Mouse (Mus musculus) myocyte (in vitro differentiated cells): ENCODE results near the gene Arrdc2. TPM values are rescaled to one million over a fixed set of nuclear protein-coding genes. Genes with fewer than 3 reads are reported as not detected.
"Not testable (repeated sequence)": the region's sequence is repeated elsewhere in the genome, so short reads cannot be mapped to it uniquely, and the experiment has no call there.

Experiments
- H3K27me3 ChIP-seq: one replicate; pipeline ENCODE4 v1.6.1; 2011; ENCODE audit not compliant: control insufficient read depth, insufficient read depth, insufficient read length
- H3K36me3 ChIP-seq: one replicate; pipeline ENCODE4 v1.6.1; 2011; ENCODE audit not compliant: control insufficient read depth, insufficient read depth
- H3K4me2 ChIP-seq: one replicate; pipeline ENCODE4 v1.6.1; 2011; ENCODE audit warnings: low read depth, control low read depth
- H3K4me3 ChIP-seq: one replicate; pipeline ENCODE4 v1.5.1; 2011; ENCODE audit warnings: mild to moderate bottlenecking, control low read depth, moderate library complexity
- H3K79me2 ChIP-seq: one replicate; pipeline ENCODE4 v1.6.1; 2011; ENCODE audit not compliant: control insufficient read depth, insufficient read depth
- H3ac ChIP-seq: one replicate; pipeline ENCODE4 v1.6.1; 2011; ENCODE audit not compliant: control insufficient read depth, insufficient read length
- CEBPB ChIP-seq: IDR thresholded peaks from 2 replicates; pipeline ENCODE4 v1.6.1; 2011; ENCODE audit warnings: mild to moderate bottlenecking, moderate library complexity; ENCODE audit not compliant: poor library complexity, insufficient read depth, severe bottlenecking
- E2F4 ChIP-seq: IDR thresholded peaks from one replicate; pipeline ENCODE4 v1.6.1; 2011; ENCODE audit warnings: mild to moderate bottlenecking, control low read depth, moderate library complexity; ENCODE audit not compliant: insufficient read depth
- MAX ChIP-seq: IDR thresholded peaks from one replicate; pipeline ENCODE4 v1.6.1; 2011; ENCODE audit warnings: low read depth, mild to moderate bottlenecking, control low read depth
- MYOD1 ChIP-seq, 3 experiments: IDR thresholded peaks; one replicate each; pipeline ENCODE4 v1.6.1; 2011; ENCODE audit warnings: control low read depth in 2 of 3, low read depth in 2 of 3, mild to moderate bottlenecking in 2 of 3, moderate library complexity in 1 of 3; ENCODE audit not compliant: insufficient read length in 2 of 3, control insufficient read depth in 1 of 3
- MYOG ChIP-seq, 3 experiments: IDR thresholded peaks; one replicate each; pipeline ENCODE4 v1.6.1; 2011; ENCODE audit warnings: control low read depth in 2 of 3, low read depth in 2 of 3, mild to moderate bottlenecking in 2 of 3; ENCODE audit not compliant: insufficient read length in 2 of 3, control insufficient read depth in 1 of 3, insufficient read depth in 1 of 3
- POLR2A ChIP-seq: IDR thresholded peaks from one replicate; pipeline ENCODE4 v1.6.1; 2011; ENCODE audit warnings: low read depth, mild to moderate bottlenecking, control low read depth, moderate library complexity; ENCODE audit not compliant: insufficient read length
- POLR2AphosphoS2 ChIP-seq: IDR thresholded peaks from one replicate; pipeline ENCODE4 v1.6.1; 2011; ENCODE audit warnings: low read depth, control low read depth; ENCODE audit not compliant: insufficient read length
- REST ChIP-seq: IDR thresholded peaks from one replicate; pipeline ENCODE4 v1.6.1; 2011; ENCODE audit warnings: mild to moderate bottlenecking, control low read depth, moderate library complexity; ENCODE audit not compliant: insufficient read depth, insufficient read length
- SRF ChIP-seq: IDR thresholded peaks from one replicate; pipeline ENCODE4 v1.6.1; 2011; ENCODE audit warnings: low read depth; ENCODE audit not compliant: control insufficient read depth, insufficient read length
- TCF12 ChIP-seq: IDR thresholded peaks from one replicate; pipeline ENCODE4 v1.6.1; 2011; ENCODE audit warnings: mild to moderate bottlenecking, control low read depth; ENCODE audit not compliant: poor library complexity, insufficient read depth, severe bottlenecking
- TCF3 ChIP-seq: IDR thresholded peaks from one replicate; pipeline ENCODE4 v1.6.1; 2011; ENCODE audit warnings: low read depth, control low read depth; ENCODE audit not compliant: insufficient read length
- USF1 ChIP-seq: IDR thresholded peaks from one replicate; pipeline ENCODE4 v1.6.1; 2011; ENCODE audit warnings: low read depth, mild to moderate bottlenecking, control low read depth, moderate library complexity
- polyA plus RNA-seq: library from polyadenylated mRNA; unstranded; fragments of >200 nt; fragmentation: generic; extraction: Trizol; gene quantifications from one replicate; pipeline ENCODE4 v1.2.1, GENCODE M21; 2012; ENCODE audit warnings: missing spikeins

The Arrdc2 gene
- polyA plus RNA-seq, 1 experiment: 5.8 TPM

DNA sequence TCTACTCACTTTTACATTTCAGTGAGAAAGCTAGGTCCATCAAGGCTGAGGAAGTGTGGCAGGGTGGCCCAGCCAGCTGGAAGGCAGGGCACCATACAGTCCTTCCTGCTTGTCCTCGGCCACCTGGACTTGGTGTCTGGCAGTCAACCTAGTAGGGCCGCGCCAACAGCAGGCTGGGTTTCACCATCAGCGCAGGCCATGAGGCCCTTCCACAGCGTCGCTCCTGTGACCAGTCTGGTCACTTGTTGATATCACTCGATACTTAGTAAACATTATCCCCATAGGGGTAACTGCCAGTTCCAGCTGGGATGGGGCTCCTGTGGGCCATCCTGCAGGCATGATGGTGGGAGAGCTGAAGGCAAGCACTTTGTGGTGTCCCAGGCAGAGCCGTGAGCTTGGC, 8.0 kb downstream of the Arrdc2 start:
- Histone ChIP-seq H3K4me2 (no peak overlapping the region), H3K36me3 (no peaks in the 10 kb centered on the region), H3K4me3 (no peak overlapping the region), H3K27me3 (no peaks in the 10 kb centered on the region), H3K79me2 (no peaks in the 10 kb centered on the region), H3ac (no peak overlapping the region)
- TF ChIP-seq POLR2A (no peak), MYOG (IDR thresholded peaks at IDR 0.05; ENCODE audit: control insufficient read depth in 1 of 3, insufficient read depth in 1 of 3, insufficient read length in 2 of 3, low read depth in 2 of 3) (no peak), MYOD1 (IDR thresholded peaks at IDR 0.05; ENCODE audit: control insufficient read depth in 1 of 3, insufficient read length in 2 of 3, low read depth in 2 of 3) (no peak), REST (no peak), SRF (no peak), MAX (no peak), TCF3 (no peak), POLR2AphosphoS2 (no peak), TCF12 (no peak), E2F4 (no peak), CEBPB (no peak), USF1 (no peak)

DNA sequence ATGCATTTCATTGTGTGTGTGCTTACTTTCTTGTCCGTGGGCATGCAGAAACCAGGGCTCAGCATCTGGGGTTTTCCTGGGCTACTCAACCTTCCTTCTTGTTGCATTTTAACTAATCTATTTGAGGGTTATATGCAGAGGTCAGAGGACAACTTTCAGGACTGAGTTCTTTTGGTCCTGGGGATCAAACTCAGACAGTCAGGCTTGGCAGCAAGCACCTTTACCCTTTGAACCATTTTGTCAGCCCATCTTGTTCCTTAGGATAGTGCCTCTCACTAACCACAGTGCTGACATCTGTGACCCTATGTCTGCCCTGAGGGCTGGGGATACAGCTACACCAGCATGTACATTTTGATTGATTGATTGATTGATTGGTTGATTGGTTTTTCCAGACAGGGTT, 11.7 kb downstream of the Arrdc2 start:
- H3K27me3 ChIP-seq: no peaks in the 10 kb centered on the region
- H3K4me2 ChIP-seq: no peak overlapping the region
- TF ChIP-seq REST (no peak), MYOG (IDR thresholded peaks at IDR 0.05; ENCODE audit: control insufficient read depth in 1 of 3, insufficient read depth in 1 of 3, insufficient read length in 2 of 3, low read depth in 2 of 3) (no peak), TCF12 (no peak), POLR2A (no peak), TCF3 (no peak), POLR2AphosphoS2 (no peak), E2F4 (no peak)
- no peaks in the 10 kb centered on the region for H3K36me3 ChIP-seq
- H3ac ChIP-seq: no peak overlapping the region
- no peaks in the 10 kb centered on the region for H3K79me2 ChIP-seq
- no peak overlapping the region for H3K4me3 ChIP-seq

GRCm38 (mm10) chr8:70827010-70827409, 12.5 kb downstream of the Arrdc2 start:
- no peak overlapping the region for H3K4me2 ChIP-seq
- H3K79me2 ChIP-seq: no peaks in the 10 kb centered on the region
- TF ChIP-seq POLR2A (no peak), E2F4 (no peak), USF1 (no peak), TCF3 (no peak), REST (no peak), CEBPB (no peak), MYOG (IDR thresholded peaks at IDR 0.05; ENCODE audit: control insufficient read depth in 1 of 3, insufficient read depth in 1 of 3, insufficient read length in 2 of 3, low read depth in 2 of 3) (no peak), MYOD1 (IDR thresholded peaks at IDR 0.05; ENCODE audit: control insufficient read depth in 1 of 3, insufficient read length in 2 of 3, low read depth in 2 of 3) (no peak), POLR2AphosphoS2 (no peak), SRF (no peak)
- H3K4me3 ChIP-seq: no peak overlapping the region
- H3ac ChIP-seq: no peak overlapping the region
- no peaks in the 10 kb centered on the region for H3K27me3 ChIP-seq
- H3K36me3 ChIP-seq: no peaks in the 10 kb centered on the region

DNA sequence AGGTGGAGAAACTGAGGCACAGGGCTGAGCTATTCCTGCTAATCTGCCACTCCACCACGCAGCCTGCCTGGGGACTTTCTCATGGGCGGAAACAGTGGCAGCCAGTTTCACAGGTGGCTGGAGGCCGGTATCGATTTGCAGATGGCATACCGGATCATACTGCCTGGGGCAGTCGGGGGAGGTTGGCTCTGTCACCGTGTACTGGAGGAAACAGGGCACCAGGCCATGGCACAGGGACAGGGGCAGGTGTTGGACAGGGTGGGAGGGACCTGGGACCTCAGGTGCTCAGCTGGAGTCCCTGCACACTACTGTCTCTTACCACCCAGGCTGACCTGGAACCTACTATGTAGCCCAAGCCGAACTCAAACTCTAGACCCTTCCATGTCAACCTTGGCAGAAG, 13.7 kb downstream of the Arrdc2 start:
- no peak for TF ChIP-seq MAX
- TF ChIP-seq MYOD1 (IDR thresholded peaks at IDR 0.05; ENCODE audit: control insufficient read depth in 1 of 3, insufficient read length in 2 of 3, low read depth in 2 of 3): no peak
- TF ChIP-seq MYOG (IDR thresholded peaks at IDR 0.05; ENCODE audit: control insufficient read depth in 1 of 3, insufficient read depth in 1 of 3, insufficient read length in 2 of 3, low read depth in 2 of 3): no peak
- TF ChIP-seq TCF3: no peak
- TF ChIP-seq E2F4: no peak
- TF ChIP-seq POLR2A: no peak
- TF ChIP-seq USF1: no peak
- TF ChIP-seq SRF: no peak
- no peak for TF ChIP-seq REST
- no peak for TF ChIP-seq CEBPB
- no peak for TF ChIP-seq POLR2AphosphoS2
- no peak for TF ChIP-seq TCF12
- Histone ChIP-seq H3K4me2 (no peak overlapping the region), H3K27me3 (no peaks in the 10 kb centered on the region), H3K79me2 (no peaks in the 10 kb centered on the region), H3K36me3 (no peaks in the 10 kb centered on the region), H3K4me3 (no peak overlapping the region), H3ac (no peak overlapping the region)

- TF ChIP-seq MAX (no peak), E2F4 (no peak), POLR2AphosphoS2 (no peak), MYOD1 (IDR thresholded peaks at IDR 0.05; ENCODE audit: control insufficient read depth in 1 of 3, insufficient read length in 2 of 3, low read depth in 2 of 3) (no peak), TCF12 (no peak), CEBPB (no peak), REST (no peak), USF1 (no peak), TCF3 (no peak), SRF (no peak), MYOG (IDR thresholded peaks at IDR 0.05; ENCODE audit: control insufficient read depth in 1 of 3, insufficient read depth in 1 of 3, insufficient read length in 2 of 3, low read depth in 2 of 3) (no peak), POLR2A (no peak)
- Histone ChIP-seq H3K79me2 (no peaks in the 10 kb centered on the region), H3K4me3 (no peak overlapping the region), H3ac (no peak overlapping the region), H3K36me3 (no peaks in the 10 kb centered on the region), H3K27me3 (no peaks in the 10 kb centered on the region), H3K4me2 (no peak overlapping the region)
Observed at GRCm38 (mm10) chr8:70823802-70824201, 15.7 kb downstream of the Arrdc2 start.

DNA sequence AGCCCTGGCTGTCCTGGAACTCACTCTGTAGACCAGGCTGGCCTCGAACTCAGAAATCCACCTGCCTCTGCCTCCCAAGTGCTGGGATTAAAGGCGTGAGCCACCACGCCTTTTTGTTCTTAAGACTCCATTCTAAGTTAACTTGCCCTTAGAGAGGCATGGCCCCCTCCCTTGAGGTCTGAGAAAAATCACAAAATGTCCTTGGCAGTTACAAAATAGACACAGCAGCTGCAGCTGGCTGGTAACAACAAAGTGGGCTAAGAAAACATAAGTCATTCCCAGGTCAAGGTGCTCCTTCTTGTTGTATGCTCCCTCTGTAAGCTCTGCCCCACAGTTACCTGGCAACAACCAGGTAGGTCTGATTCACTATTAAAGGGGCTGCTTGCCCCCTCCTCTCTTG, 16.9 kb downstream of the Arrdc2 start:
- not testable (repeated sequence) for H3K27me3 ChIP-seq, H3K4me3 ChIP-seq, H3K4me2 ChIP-seq, H3K79me2 ChIP-seq, H3K36me3 ChIP-seq, H3ac ChIP-seq
